Mouse (Mus musculus) embryo, embryonic 11 days (tissue): Measurements from ENCODE around the gene Ceacam11.
"Not testable (repeated sequence)": the region's sequence is repeated elsewhere in the genome, so short reads cannot be mapped to it uniquely, and the experiment has no call there.

Experiments
- DNase-seq: peaks from one replicate; pipeline ENCODE4 v3.0.0-alpha.2; 2015

Gene Ceacam11

DNA sequence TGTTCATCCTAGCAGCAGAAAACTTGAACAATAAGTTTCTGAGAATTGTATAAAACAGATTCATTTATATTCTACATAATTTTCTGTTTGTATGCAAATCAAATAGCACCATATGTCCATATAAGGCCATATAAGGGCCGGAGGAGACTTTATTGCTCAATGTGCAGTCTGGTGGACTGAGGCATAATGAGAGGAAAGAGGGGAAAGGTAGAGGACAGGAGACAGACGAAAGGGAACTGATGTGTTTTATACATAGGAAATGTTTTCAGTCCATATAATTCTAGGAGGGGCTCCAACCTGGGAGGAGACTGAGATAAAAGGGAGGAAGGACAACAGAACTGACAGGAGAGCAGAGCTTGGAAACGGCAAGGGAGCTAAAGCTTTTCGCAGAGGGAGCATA lies at the start of gene Ceacam11:
Ceacam11 (plus strand) TSS at position 301 of the 400 bp plus-strand sequence.
- DNase-seq: no peak

DNA sequence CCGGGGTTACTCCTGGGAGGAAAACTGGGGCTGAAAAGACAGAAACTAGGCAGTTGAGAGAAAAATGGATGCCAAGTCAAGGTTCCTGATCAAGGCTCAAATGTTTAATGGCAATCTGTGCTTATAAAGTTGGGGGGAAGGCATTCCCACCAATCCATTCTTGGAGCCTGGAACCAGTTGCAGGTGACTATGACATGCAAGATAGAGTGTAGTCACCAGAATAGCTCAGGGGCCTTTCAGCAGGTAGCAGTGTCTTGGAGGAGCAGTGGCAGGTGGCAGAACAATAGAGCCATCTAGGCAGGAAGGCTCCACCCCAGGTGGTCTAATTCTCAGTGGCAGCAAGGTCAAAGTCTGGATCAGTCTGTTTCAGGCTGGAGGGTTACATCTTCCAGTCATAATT lies 29.2 kb downstream of the Ceacam11 start:
- not testable (repeated sequence) for DNase-seq

DNA sequence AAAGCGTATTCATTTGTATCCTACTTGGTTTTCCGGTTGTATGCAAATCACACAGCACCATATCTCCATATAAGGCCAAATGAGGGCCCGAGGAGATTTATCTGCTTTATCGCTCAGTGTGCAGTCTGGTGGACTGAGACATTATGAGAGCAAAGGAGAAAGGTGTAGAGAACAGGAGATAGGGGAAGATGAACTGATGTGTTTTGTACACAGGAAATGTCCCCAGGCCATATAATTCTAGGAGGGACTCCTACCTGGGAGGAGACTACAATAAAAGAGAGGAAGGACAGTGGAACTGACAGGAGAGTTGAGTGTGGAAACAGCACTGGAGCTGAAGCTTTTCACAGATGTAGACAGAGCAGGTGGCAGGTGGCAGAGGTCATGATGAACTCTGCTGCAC lies 37.7 kb downstream of the Ceacam11 start, which contains the start of gene Ceacam13:
Ceacam13 (plus strand) TSS at position 301 of the 400 bp plus-strand sequence.
- no peak for DNase-seq
